Mouse (Mus musculus) kidney, postnatal 36 days (tissue): Measurements from ENCODE around the gene Nup133.
"Not testable (repeated sequence)": the region's sequence is repeated elsewhere in the genome, so short reads cannot be mapped to it uniquely, and the experiment has no call there.

Source experiments
- DNase-seq, 2 experiments: peaks; one replicate each; pipeline ENCODE4 v3.0.0; 2021 to 2022; ENCODE audit warnings: mixed read lengths in 2 of 2

Nup133 gene

DNA sequence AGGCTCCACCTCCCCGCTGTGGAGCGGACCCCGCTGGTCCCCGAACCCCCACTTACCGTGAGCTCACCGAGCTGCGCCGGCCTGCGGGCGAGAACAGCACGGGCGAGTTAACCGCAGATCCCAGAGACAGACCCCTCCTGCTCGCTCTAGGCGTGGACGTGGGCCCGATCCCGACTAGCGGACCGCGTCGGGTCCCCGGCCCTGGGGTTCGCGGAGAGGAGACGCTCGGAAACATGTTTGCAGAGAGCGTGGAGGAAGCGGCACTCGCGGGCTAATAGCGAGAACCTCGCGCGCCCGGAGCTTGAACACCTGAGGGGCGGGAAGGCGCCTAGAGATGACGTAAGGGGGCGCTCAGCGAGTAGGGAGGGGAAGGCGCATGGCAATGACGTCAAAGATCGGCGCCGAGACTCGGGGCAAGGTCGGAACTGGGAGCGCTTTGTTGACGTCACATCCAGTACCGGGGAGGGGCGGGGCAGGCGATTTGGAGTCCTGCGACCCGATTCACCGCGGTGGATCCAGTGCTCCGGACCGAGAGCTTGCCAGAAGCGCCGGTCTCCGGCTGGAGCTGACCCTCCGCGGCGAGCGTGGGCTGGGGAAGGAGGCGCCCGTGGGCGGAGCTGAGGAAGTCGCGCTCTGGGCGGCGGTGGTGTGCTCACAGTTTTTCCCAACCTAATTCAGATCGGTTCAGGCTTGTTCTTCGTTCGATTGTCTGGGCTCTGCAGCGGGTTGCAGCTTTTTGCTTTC lies at the start of gene Nup133:
Gene Nup133, minus strand, starts transcription at position 324 of the 744 bp plus-strand sequence.
- DNase-seq, result peak; percentile 99 to 100

- no peak for DNase-seq
These were observed 44.9 kb upstream of the Nup133 start for GRCm38 (mm10) chr8:123993997-123994396.

DNA sequence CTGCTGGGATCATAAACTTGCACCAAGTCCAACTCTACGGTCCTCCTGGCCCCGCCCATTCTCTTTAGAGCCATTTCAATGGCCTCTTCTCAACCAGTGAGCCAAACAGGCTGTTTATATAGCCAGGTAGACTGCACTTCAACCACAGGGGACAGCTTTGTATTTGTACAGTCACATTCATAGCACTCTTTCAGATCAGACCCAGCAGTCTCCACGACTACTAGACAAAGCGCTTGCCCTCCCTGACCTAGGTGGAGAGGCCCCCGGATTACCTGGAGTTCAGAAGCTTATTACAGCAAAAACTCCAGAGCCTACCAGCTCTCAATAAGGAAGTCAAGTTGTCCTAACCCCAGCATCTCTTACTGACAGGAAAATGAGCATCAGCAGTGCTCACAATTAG lies 44.5 kb upstream of the Nup133 start:
- DNase-seq, result no peak

- DNase-seq, result peak in 1 of 2 experiments; percentile 56
These were observed 43.5 kb upstream of the Nup133 start for GRCm38 (mm10) chr8:123992587-123992986.

DNA sequence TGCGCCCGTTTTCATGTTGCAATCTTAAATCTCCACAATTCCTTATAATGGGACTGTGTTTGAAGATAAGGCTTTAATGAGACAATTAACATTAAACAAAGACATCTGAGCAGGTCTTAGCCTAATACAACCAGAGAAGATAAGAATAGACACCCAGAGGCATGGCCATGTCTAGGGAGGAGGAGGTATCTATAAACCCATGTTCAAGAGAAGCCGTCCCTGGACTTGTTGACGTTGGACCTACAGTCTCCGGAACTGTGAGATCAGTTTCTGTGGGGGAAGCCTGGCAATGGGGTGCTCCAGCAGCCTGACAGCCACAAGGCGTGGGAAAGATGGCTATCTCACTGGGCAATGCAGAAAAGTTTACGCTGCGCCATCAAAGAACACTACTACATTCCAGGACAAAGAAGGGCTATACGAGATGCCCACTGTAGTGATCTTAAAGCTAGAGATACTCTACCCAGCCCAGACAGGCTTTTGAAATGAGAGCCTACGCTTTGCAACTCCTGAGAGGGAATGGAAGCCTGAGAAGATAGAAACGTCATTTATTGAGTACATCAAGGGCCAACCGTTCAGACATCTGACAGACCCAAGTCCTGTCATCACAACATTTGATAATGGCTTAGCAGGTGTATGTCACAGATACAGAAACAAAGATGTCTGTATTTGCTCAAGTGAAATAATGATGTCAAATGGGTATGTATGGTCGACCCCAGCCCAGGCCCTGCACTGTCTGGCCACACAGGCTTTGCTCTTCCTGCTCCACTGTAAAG lies 41.4 kb upstream of the Nup133 start:
- DNase-seq, result no peak

- DNase-seq, result no peak
These were observed 40.1 kb upstream of the Nup133 start for GRCm38 (mm10) chr8:123989128-123989527.

DNA sequence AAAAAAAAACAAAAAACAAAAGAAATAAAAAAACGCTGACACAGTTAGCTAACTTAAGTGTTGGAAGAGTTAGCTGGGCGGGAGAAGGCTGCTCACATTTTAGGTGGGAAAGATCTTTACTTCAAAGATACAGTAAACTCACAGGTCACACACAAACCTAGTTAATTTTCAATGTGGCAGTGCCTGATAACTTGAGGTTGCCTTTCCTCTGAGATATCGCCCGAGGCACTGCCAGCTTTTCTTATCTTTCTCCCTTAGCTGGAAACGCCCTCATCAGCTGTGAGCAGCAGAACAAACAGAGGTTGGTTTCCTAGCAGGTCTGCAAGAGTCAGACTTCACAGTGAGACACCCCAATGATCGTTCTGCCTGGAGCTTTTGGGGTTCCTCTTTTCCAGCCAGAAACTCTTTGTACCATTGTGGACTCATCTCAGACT lies 39.6 kb upstream of the Nup133 start:
- no peak for DNase-seq

DNA sequence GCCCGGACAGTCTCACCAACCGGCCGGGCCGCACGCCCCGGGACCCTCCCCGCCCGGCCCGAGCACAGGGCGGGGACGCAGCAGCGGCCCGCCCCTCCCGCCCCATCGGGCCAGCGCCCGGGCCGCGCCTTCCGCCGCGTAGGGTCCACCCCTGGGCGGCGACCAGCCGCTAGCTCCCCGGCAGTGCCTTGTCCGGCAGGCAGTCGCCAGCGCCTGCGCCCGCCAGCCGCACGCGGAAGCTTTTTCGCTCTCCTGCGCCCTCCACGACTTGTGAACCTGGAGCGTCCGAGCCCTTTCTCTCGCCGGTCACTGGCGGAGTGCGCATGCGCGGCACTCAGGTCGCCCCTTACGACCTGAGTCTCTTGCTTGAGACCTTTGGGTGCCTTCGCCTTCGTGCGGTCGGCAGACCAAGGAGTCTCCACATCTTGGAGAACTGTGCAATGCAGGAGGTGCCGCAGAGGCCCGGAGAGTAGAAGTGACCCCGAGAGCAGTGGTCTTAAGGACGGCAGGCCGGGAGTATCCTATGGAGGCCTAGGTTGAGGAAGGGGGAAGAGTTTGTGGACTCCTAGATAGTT lies 33.8 kb upstream of the Nup133 start, which contains the start of gene Abcb10:
Gene Abcb10, minus strand, starts transcription at position 297 of the 575 bp plus-strand sequence.
- DNase-seq, result peak; percentile 95

GRCm38 (mm10) chr8:123982291-123982793 lies 33.3 kb upstream of the Nup133 start:
- peak in 1 of 2 experiments; percentile 50 for DNase-seq

- DNase-seq, result peak in 1 of 2 experiments; percentile 24
These were observed 32.6 kb upstream of the Nup133 start for GRCm38 (mm10) chr8:123981674-123982073.

- no peak for DNase-seq
These were observed 31.2 kb upstream of the Nup133 start for GRCm38 (mm10) chr8:123980239-123980638.

- DNase-seq, result no peak
These were observed 29.9 kb upstream of the Nup133 start for GRCm38 (mm10) chr8:123978926-123979325.

DNA sequence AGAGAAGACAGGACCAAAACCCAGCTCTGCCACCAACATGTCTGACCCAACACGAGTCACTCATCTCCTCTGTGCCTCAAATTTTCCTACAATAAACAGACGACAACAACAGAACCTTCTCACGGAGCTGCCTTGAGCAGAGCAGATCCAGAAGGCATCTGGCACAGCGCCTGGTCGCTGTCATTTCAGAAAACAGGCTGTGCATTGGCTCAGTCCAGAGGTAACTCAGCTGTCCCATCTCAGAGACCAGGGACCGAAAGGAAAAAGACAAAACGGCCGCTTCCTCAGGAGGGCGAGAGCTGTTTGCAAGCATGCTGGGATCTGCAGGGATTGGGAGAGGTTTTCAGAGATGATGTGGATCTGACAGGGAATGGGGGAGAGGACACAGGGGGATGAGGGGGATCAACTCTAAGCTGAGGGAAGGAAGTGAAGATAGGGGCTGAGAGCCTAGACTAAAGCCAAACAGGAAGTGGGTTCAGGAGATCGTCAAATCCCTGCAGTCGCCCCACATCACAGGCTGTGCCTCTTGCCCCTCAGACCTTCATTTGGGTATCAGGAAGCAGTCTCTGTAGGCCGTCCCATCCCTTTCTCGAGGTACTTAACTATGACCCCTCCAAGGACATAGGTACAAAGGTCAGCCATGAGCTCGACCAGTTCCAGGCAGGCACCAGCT lies 29.2 kb upstream of the Nup133 start:
- DNase-seq, result peak in 1 of 2 experiments; percentile 49

GRCm38 (mm10) chr8:123977499-123977898 lies 28.4 kb upstream of the Nup133 start:
- no peak for DNase-seq

GRCm38 (mm10) chr8:123973495-123973894 lies 24.4 kb upstream of the Nup133 start:
- peak; percentile 60 to 64 for DNase-seq

- DNase-seq, result no peak
These were observed 17.8 kb upstream of the Nup133 start for GRCm38 (mm10) chr8:123966896-123967295.

DNA sequence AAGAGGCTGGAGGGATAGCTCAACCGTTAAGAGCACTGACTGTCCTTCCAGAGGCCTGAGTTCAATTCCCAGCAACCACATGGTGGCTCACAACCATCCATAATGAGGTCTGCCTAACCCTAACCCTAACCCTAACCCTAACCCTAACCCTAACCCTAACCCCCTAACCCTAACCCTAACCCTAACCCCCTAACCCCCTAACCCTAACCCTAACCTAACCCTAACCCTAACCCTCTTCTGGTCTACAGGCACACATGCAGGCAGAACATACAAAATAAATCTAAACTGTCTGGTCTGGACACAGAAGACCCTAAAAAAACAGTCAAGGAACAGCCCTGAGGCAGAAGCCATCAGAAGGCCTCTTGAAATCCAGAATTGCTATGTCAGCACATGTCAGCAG lies 12.3 kb upstream of the Nup133 start:
- no peak for DNase-seq

DNA sequence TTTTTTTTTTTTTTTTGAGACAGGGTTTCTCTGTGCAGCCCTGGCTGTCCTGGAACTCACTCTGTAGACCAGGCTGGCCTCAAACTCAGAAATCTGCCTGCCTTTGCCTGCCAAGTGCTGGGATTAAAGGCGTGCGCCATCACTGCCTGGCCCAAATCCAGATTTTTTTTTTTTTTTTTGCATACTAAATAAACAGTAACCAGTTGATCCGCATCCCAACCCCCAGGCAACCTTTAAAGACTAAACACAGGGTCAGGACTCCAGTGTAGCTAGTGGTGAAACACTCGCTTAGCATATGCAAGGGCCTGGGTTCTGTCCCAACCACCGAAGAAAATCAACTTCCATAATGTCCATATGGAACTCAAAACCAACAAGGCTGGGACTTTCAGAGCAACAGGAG lies 11.5 kb upstream of the Nup133 start:
- DNase-seq, result not testable (repeated sequence)

DNA sequence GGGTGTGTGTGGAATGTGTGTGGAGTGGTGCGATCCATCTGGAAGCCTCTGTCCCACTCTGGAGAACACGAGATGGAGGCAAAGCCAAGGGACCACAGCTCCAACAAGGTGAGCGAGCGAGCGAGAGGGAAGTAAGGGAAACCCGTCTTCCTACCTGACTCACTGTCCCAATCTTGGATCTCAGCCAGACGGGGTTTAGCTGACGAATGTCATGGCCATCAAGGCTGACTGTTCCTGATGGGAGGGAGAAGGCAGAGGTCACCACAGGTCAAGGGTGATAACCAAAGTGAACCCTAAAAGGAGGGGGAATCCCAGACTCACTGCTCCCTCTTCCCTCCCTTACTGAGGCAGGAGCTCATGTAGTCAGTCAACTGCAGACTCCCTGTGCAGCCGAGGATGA lies 11.0 kb upstream of the Nup133 start:
- no peak for DNase-seq

GRCm38 (mm10) chr8:123959473-123959872 lies 10.4 kb upstream of the Nup133 start:
- no peak for DNase-seq

DNA sequence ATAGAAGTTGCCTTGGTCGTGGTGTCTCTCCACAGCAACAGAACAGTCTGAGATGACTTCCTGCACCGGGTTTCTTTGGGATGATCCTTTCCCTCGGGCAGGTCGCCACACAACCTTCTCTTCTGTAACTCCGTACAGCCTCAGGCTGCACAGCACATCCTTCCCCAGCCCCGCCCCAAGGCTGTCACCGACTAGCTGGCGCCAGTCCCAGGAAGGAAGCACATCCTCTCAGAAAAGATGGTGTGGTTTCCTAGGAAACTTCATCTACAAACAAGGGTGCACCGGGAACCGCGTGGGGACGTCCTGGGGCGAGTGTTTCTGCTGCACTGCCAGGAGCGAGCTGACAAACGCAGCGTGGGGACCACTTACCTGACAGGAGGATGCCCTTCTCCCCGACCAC lies 9.1 kb upstream of the Nup133 start:
- DNase-seq, result peak in 1 of 2 experiments; percentile 37

- DNase-seq, result no peak
These were observed 5.2 kb upstream of the Nup133 start for GRCm38 (mm10) chr8:123954246-123954645.

DNA sequence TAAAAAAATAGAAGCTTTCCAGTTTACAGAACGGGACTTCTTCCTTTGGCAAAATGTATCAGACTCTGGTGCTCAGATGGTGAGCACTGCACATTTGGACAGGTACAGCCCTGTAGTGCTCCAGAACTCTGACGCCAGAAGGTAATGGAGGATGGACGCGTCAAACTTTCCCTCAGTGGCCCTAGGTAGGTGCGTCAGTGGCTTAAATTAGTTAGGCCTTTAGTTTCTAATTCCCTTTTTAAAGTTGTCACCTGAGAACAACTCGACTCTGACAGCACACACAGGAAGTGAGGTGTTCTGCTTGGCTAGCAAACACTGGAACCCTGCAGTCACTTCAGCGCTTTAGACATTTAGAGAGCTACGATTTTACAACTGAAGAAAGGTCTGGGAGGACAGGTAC lies 4.6 kb upstream of the Nup133 start:
- DNase-seq, result no peak
